Mouse (Mus musculus) neutrophil, adult 5-6 weeks (primary cell): ENCODE measurements around the gene Mdp1. TPM values are rescaled to one million over a fixed set of nuclear protein-coding genes. Genes with fewer than 3 reads are reported as not detected.

Experiments
- total RNA-seq: library from RNA; stranded (forward); fragments of 200-1000 nt; gene quantifications from 2 replicates; pipeline ENCODE4 v1.2.3, GENCODE M21; 2017

Gene Mdp1
- total RNA-seq, 1 experiment from 2014 or later, result 40.6 TPM

Other genes with a start within 250 kb of the Mdp1 start
- 22.9 and 24.1 TPM in 2 replicates for gene Dhrs4, start 181.8 kb downstream of the Mdp1 start, total RNA-seq
- gene Carmil3, start 169.9 kb downstream of the Mdp1 start, total RNA-seq, result 0.74 TPM in 1 of 2 replicates, not detected in the other
- gene Cpne6, start 150.1 kb downstream of the Mdp1 start, total RNA-seq, result not detected in 2 replicates
- gene Nrl, start 135.5 kb downstream of the Mdp1 start, total RNA-seq, result 0.12 TPM in 1 of 2 replicates, not detected in the other
- gene Pck2, start 120.2 kb downstream of the Mdp1 start, total RNA-seq, result 38.6 and 38.8 TPM in 2 replicates
- 82.2 and 98.6 TPM in 2 replicates for gene Dcaf11, start 100.5 kb downstream of the Mdp1 start, total RNA-seq
- gene A730061H03Rik, start 100.1 kb downstream of the Mdp1 start, total RNA-seq, result 6.9 and 9.1 TPM in 2 replicates
- not detected in 2 replicates for gene Fitm1, start 84.9 kb downstream of the Mdp1 start, total RNA-seq
- 254 and 295 TPM in 2 replicates for gene Psme1, start 82.4 kb downstream of the Mdp1 start, total RNA-seq
- 5.0 TPM in 2 replicates for gene Emc9, start 75.2 kb downstream of the Mdp1 start, total RNA-seq
- gene Psme2, start 69.4 kb downstream of the Mdp1 start, total RNA-seq, result 164 and 175 TPM in 2 replicates
- gene Rnf31, start 68.8 kb downstream of the Mdp1 start, total RNA-seq, result 73.4 and 82.3 TPM in 2 replicates
- gene Irf9, start 56.9 kb downstream of the Mdp1 start, total RNA-seq, result 163 and 164 TPM in 2 replicates
- not detected in 2 replicates for gene Rec8, start 42.5 kb downstream of the Mdp1 start, total RNA-seq
- gene Ipo4, start 24.6 kb downstream of the Mdp1 start, total RNA-seq, result 4.2 and 11.3 TPM in 2 replicates
- gene Gm49378, start 22.6 kb downstream of the Mdp1 start, total RNA-seq, result 2.1 and 2.8 TPM in 2 replicates
- 40.7 and 42.5 TPM in 2 replicates for gene Tm9sf1, start 16.7 kb downstream of the Mdp1 start, total RNA-seq
- 0.98 and 2.1 TPM in 2 replicates for gene Tssk4, start 10.3 kb downstream of the Mdp1 start, total RNA-seq
- 27.5 and 44.8 TPM in 2 replicates for gene Gmpr2, start 11.4 kb upstream of the Mdp1 start, total RNA-seq
- gene Nedd8, start 11.6 kb upstream of the Mdp1 start, total RNA-seq, result 158 and 211 TPM in 2 replicates
- gene Tinf2, start 21.3 kb upstream of the Mdp1 start, total RNA-seq, result 64.8 and 68.2 TPM in 2 replicates
- 6.9 and 9.5 TPM in 2 replicates for gene Tgm1, start 53.4 kb upstream of the Mdp1 start, total RNA-seq
- 27.2 and 36.8 TPM in 2 replicates for gene Rabggta, start 61.8 kb upstream of the Mdp1 start, total RNA-seq
- 20.4 and 28.0 TPM in 2 replicates for gene Dhrs1, start 85.2 kb upstream of the Mdp1 start, total RNA-seq
- gene Nop9, start 85.2 kb upstream of the Mdp1 start, total RNA-seq, result 12.1 and 15.8 TPM in 2 replicates
- 0.49 TPM in 1 of 2 replicates, not detected in the other for gene Cideb, start 98.0 kb upstream of the Mdp1 start, total RNA-seq
- 0.25 and 0.81 TPM in 2 replicates for gene Ltb4r2, start 100.9 kb upstream of the Mdp1 start, total RNA-seq
- gene Ltb4r1, start 105.5 kb upstream of the Mdp1 start, total RNA-seq, result 12.9 and 14.6 TPM in 2 replicates
- gene Adcy4, start 123.6 kb upstream of the Mdp1 start, total RNA-seq, result 0.49 TPM in 1 of 2 replicates, not detected in the other
- 17.3 and 30.9 TPM in 2 replicates for gene Ripk3, start 128.4 kb upstream of the Mdp1 start, total RNA-seq
- gene Nfatc4, start 162.6 kb upstream of the Mdp1 start, total RNA-seq, result not detected in 2 replicates
- 0.23 and 0.25 TPM in 2 replicates for gene Nynrin, start 193.5 kb upstream of the Mdp1 start, total RNA-seq
- gene Cbln3, start 223.9 kb upstream of the Mdp1 start, total RNA-seq, result 0.37 TPM in 1 of 2 replicates, not detected in the other
- 157 and 158 TPM in 2 replicates for gene Khnyn, start 224.4 kb upstream of the Mdp1 start, total RNA-seq
- 9.7 and 16.3 TPM in 2 replicates for gene Sdr39u1, start 239.8 kb upstream of the Mdp1 start, total RNA-seq